Mouse (Mus musculus) brown adipose tissue, adult 24 weeks (tissue): ENCODE measurements around the gene D17Wsu92e. TPM values are rescaled to one million over a fixed set of nuclear protein-coding genes. Genes with fewer than 3 reads are reported as not detected.

ENCODE experiments used
- H3K27ac ChIP-seq: fragments of 200-500 bp; replicated peaks from 2 replicates; pipeline ENCODE4 v1.5.1; 2012; ENCODE audit warnings: low read depth, mild to moderate bottlenecking, low read length
- H3K4me1 ChIP-seq: fragments of 200-500 bp; 2 replicates; pipeline ENCODE4 v1.6.1; 2012; ENCODE audit warnings: low read length, mixed read lengths; ENCODE audit not compliant: control insufficient read depth, insufficient read depth, insufficient read length
- H3K4me3 ChIP-seq: fragments of 200-500 bp; 2 replicates; pipeline ENCODE4 v1.5.1; 2012; ENCODE audit warnings: low read depth, mild to moderate bottlenecking, low read length, moderate library complexity; ENCODE audit not compliant: insufficient read depth
- polyA plus RNA-seq: library from polyadenylated mRNA; stranded (reverse); fragments of >200 nt; gene quantifications from 2 replicates; pipeline ENCODE4 v1.2.4, GENCODE M21; 2012; ENCODE audit not compliant: missing spikeins, insufficient read depth, insufficient read length

Gene D17Wsu92e
- polyA plus RNA-seq, 1 experiment = 89.1 TPM

DNA sequence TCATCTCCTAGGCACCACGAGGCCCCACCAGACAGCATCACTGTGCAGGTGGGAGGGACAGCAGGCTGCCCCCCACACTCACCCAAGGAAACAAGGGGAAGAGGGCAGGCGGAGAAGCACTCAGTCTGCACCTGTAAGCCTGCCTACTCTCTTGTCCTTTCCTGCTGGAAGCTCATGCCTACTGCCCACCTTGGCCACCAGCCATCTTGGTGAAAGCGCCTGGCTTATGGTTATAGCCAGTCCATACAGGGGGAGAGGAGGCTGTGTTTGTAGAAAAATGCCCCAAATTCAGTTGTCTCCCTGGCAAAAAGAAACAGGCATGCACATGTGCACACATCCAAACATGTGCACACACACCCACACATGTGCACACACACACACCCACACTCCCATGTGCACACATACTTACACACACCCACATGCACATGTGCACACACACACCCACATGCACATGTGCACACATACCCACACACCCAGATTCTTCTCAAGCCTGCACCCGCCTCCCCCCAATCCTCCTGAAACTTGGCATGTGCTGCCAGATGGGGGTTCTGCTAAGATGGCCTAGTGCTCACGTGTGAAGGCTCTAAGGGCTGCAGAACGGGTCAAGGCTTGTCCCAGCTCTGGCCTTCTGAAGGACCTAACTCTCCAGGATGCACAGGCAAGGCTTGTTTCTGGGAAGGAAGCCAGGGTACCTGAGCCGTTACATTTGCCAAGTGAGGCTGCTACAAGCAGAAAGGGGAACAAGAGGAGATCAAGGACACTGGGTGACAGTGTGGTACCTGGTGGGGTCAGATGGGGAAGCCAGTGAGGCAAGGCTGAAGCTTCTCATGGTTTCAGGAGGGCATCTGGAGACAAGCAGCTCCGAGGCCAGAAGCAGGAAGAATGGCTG lies 68.9 kb downstream of the D17Wsu92e start:
- Histone ChIP-seq H3K4me1 (no peaks in the 10 kb centered on the region), H3K27ac (no peak overlapping the region), H3K4me3 (no peak overlapping the region)

DNA sequence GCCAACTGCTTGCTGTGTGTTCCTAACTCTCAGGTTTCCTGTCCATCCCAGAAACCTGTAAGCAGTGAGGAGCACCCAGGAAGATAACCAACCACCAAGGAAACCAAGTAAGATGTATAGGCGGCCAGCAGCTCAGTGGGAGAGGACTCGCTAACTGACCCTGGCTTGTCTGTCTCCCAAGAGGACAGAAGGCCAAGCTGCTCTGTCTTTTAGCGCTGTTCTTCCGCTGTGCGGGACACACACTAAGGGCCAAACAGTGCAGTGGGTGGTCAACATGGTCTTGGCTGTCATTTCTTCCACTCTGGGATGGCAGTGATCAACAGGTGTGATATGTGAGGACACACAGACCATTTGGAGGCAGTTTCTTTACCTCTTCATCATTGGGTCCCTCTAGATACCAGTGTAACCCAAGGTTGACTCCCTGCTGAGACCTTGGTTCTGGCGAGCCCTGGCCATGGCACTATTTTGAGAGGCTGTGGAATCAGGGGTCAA lies 70.0 kb downstream of the D17Wsu92e start:
- Histone ChIP-seq H3K4me3 (no peak overlapping the region), H3K27ac (no peak overlapping the region), H3K4me1 (no peaks in the 10 kb centered on the region)

DNA sequence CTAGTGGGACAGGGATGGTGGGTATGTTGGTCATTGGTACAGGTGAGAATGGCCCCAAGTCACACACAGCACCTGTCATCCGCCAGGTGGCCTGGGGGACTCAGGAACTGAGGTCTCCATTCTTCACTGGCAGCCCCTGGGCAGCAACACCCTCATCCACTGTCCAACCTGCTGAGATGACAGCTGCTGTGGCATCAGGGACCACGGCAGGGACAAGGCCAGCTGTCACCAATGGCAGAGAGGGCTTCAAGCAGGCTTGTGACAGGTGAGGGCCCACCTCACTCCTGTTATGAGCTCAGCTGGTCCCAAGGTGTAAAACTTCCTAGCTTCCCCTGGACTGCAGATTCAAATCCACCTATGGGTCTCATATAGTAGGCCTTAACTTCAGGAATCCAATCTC lies 72.3 kb downstream of the D17Wsu92e start:
- no peak overlapping the region for H3K27ac ChIP-seq
- H3K4me1 ChIP-seq = no peaks in the 10 kb centered on the region
- no peak overlapping the region for H3K4me3 ChIP-seq

DNA sequence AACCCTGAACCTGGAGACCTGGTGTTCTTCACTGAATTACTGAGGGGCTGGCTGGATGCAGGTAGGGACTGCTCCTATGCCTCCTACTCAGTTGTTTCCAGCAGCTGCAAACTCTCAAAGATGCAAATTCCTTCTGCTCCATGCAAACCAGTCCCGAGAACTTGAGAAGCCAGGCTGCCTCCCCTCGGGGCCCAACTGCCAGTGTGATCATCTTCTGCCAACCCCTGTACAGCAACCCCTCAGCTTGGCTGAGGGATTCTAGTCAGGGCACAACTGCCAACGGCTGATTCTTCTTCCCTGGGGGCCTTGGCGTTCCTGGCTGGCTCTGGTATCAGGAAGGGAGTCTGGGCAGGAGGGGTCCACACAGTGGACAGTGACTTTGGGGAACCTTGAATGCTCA lies 74.0 kb downstream of the D17Wsu92e start:
- H3K27ac ChIP-seq = no peak overlapping the region
- H3K4me3 ChIP-seq = no peak overlapping the region
- H3K4me1 ChIP-seq = no peaks in the 10 kb centered on the region

DNA sequence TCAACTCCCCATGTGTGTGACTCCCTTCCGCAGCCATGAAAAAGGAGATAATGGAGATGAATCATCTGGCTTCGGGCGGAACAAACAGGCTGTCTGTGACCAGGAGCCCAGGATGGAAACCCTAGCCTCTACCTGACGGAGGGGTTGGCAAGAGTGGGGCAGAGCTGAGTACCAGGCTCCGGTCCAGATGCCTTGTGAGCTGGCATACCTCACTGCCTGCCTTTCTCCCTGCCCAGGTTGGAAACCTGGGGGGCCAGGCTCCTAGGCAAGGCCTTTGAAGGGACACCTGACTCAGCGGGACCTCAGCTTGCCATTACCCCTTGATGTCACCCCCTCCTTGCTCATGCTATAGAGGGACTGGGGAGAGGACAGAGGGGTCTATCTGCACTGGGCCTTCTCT lies 79.5 kb downstream of the D17Wsu92e start:
- H3K4me1 ChIP-seq = no peaks in the 10 kb centered on the region
- no peak overlapping the region for H3K4me3 ChIP-seq
- H3K27ac ChIP-seq = no peak overlapping the region

DNA sequence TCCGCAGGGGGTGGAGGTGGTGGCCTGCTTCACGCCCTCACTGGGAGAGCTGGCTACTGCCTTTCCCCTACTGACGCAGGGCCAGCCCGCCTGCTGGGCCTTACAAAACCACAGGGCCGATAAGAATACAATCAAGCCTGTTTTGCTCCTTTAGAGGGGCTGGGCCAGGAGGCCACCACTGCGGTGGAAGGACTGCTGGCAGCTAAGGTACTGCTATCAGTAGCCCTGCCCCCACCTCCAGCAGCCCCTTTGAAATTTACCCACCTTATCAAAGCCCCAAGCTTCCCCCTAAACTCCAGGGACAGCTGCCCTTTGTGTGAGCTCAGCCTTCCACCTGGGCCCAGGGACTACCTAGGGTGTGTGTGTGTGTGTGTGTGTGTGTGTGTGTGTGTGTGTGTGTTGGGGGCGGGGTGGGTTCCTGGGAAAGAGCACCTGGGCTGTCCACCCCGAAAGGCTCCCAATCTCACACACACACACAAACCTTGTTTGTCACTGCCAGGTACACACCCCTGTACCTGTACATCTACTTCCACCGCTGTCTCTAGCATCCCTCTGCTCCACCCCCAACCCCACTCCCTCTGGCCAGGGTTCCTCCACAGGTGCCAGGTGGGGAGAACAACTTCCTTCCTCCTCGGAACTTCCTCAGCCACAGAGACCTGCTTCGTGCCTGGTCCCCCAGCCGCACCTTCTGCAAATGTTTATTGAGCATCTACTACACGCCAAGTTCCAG lies 85.9 kb downstream of the D17Wsu92e start:
- no peaks in the 10 kb centered on the region for H3K4me1 ChIP-seq
- H3K4me3 ChIP-seq = no peak overlapping the region
- H3K27ac ChIP-seq = no peak overlapping the region

DNA sequence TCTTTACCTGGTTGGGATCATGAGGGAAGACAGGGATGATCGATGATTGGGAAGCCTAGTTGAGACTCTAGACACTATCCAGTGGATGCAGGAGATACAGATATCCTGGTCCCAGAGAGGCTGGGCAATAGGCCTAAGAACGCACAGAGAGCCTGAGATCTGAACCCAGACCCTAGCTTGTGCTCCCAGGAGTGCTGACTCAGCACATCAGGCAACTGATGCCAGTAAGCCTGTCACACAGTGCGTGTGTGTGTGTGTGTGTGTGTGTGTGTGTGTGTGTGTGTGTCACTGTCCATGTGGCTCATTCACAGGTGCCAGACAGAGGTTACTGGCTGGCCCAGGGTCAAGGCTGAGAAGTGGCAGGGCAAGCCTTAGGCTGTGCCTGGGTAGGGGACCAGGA lies 87.8 kb downstream of the D17Wsu92e start:
- Histone ChIP-seq H3K27ac (no peak overlapping the region), H3K4me1 (no peaks in the 10 kb centered on the region), H3K4me3 (no peak overlapping the region)

DNA sequence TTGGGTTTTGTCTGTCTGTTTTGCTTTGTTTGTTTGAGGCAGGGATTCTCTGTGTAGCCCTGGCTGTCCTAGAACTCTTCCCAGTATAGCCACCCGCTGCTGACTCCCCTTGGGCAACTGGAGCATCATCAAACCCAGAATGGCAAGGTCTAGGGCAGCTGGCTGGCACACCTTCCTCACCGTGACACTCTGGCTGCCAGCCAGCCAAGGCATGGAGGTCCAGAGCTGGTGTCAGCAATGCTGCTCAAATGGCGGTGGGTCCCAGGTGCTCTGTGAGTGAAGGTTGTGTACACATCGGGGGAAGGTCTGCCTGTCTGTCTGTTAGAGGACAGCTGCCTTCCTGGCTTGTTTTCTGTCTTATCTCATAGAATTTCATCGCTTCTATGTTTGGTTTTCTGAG lies 88.3 kb downstream of the D17Wsu92e start:
- H3K27ac ChIP-seq = no peak overlapping the region
- no peaks in the 10 kb centered on the region for H3K4me1 ChIP-seq
- H3K4me3 ChIP-seq = no peak overlapping the region

DNA sequence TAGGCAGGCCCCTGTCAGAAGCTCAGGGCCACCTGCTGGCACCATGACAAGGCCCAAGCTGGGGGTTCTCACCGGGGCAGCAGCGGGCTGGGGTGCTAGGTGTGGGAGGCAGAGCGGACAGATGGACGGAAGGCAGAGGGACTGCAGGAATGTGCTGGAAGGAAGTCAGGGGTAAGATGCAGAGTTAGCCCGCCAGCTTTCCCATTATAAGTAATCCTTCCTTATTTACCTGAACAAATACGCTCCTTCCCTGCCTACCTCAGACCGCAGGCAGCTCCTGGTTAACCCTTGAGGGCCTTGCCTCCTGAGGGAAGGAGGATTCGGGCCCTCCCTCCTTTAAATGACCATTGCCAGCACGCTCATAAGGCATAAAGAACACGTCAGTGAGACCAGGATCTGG lies 91.7 kb downstream of the D17Wsu92e start, which contains the start of gene Spdef:
Gene Spdef, minus strand, starts transcription at position 186 of the 400 bp plus-strand sequence.
- Histone ChIP-seq H3K27ac (no peak within 1 kb of the TSS), H3K4me1 (no peaks in the 10 kb centered on the region), H3K4me3 (no peak within 1 kb of the TSS)

DNA sequence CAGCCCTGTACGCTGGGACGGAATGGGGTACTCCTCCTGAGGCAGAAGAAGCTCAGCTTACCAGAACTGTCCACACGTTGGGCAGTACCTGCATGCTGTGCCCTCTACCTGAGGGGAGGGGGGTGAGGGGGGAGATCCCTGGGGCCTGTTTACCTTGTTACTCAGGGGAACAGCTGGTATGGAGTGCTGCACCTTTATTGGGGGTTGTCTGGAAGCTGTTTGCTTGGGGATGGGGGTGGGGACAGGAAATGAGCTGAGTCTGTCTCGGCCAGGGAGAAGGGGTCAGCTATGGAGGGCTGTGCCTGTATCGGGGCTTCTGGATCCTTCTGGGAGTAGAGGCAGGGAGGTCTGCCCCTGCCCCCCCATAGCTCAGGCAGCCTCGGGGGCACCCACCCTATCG lies 93.9 kb downstream of the D17Wsu92e start:
- Histone ChIP-seq H3K4me3 (no peak overlapping the region), H3K27ac (no peak overlapping the region), H3K4me1 (no peaks in the 10 kb centered on the region)

DNA sequence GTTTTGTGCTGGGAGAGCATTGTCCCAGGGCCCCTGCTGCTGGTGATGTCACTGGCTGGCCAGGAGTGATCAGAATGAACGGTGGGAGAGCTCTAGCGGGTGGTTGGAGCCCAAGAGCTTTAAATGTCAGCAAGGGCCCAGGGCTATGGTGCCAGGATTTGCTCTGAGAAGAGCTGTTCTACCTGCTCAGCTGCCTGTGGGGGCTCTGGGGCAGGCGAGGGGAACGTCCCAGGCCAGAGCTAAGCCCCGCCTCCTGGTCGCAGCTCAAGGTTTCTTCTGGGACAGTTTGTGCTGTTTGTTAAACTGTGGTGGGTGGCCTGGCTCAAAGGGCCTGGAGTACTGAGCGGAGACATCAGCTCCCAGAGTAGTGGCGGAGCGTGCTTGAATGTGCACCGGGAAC lies 95.0 kb downstream of the D17Wsu92e start:
- H3K4me3 ChIP-seq = no peak overlapping the region
- no peak overlapping the region for H3K27ac ChIP-seq

DNA sequence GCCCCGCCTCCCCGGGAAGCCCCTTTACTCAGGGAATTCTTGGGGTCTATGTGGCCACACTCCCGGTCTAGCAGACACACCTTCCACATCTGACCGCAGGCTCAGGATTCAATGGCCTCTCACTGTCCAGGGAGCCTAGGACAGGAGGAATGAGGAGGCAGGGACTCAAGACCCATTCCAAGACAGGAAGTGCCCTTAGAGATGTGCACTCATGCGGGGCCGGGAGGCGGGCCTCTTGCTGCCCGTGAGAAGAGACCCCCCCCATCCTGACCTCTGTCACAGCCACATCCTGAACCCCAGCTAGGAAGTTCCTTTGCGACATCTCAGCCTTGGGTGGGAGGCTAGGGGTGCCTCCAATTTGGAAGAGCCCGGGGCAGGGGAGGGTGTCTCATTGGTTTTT lies 95.4 kb downstream of the D17Wsu92e start:
- no peak overlapping the region for H3K27ac ChIP-seq
- no peak overlapping the region for H3K4me3 ChIP-seq
- H3K4me1 ChIP-seq = no peaks in the 10 kb centered on the region

More for the DNA sequence above, 95.0 kb downstream of the D17Wsu92e start:
- no peaks in the 10 kb centered on the region for H3K4me1 ChIP-seq

DNA sequence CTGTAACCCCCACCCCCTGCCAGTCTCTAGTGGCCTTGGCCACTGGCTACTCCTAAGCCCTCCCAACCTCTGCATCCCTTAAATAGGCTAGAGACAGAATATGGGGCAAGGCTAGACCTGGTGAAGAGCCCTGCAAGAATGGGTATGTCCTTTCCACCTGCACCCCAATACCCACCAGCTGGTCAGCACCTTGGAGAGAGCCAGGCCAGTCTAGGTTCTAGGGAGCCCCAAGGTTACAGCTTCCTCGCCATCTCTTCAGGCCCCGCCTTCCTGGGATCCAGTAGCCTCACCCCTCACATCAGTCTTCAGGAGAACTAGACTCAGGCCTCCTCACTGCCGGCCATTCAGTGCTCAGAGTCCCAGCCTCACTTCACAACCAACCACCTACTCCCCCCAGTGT lies 96.1 kb downstream of the D17Wsu92e start:
- no peak overlapping the region for H3K27ac ChIP-seq
- no peak overlapping the region for H3K4me3 ChIP-seq
- no peaks in the 10 kb centered on the region for H3K4me1 ChIP-seq

DNA sequence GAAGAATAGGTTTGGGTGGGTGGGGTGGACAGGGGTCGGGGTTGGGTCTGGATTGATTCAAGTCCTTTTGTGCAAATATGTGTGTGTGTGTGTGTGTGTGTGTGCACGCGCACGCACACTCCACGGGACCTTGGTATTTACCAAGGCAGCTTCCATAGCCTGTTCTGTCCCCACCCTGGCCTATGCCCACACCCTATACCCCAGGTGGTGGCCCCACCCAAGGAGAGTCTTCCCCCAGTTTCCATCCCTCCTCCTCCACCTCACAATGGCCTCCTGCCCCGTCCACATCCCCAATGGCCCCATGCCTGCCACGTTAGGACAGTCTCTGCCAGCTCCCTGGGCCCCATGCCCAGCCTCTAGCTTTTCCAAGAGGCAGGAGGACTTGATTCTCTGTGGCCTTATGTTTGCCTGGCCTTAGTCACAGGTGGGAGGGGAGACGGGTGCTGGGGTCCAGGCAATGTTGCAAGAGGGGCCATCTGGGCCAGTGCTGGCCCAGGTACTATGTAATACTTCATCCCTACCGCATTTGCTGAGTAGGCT lies 99.3 kb downstream of the D17Wsu92e start:
- Histone ChIP-seq H3K27ac (no peak overlapping the region), H3K4me3 (no peak overlapping the region)

DNA sequence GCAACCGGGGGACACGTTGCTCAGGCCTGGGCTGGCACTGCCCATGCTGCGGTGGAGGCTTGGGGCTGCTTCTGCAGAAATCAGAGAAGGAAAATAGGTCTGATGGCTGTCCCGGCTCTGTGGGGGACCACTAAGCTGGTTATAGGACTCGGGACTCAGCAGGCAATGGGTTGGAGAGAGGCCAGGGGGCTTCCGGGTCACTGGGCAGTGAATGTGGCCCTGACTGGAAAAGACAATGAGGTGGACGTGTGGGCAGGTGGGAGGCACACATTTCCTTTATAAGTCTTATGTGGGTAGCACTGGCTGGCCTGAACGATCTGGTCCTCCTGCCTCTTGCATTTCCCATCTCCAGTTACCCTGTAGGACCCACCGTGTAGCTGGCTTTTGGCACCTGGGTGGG lies 100.1 kb downstream of the D17Wsu92e start:
- Histone ChIP-seq H3K4me1 (no peaks in the 10 kb centered on the region; the same call in 1 of the 2 replicates), H3K27ac (no peak overlapping the region), H3K4me3 (no peak overlapping the region)

More for the DNA sequence above, 99.3 kb downstream of the D17Wsu92e start:
- no peaks in the 10 kb centered on the region; the same call in 1 of the 2 replicates for H3K4me1 ChIP-seq
